Mouse (Mus musculus) c-Kit-positive CD71-positive TER-119-positive erythroid progenitor cells, embryonic 14.5 days (primary cell): ENCODE data around the gene Tcf7l1.

Source experiments
- DNase-seq: peaks from one replicate; pipeline ENCODE4 v3.0.0-alpha.2; 2013; ENCODE audit warnings: low spot score

The Tcf7l1 gene

GRCm38 (mm10) chr6:72623661-72624402 lies 165.2 kb downstream of the Tcf7l1 start:
- no peak for DNase-seq

GRCm38 (mm10) chr6:72622917-72623316 lies 166.1 kb downstream of the Tcf7l1 start:
- DNase-seq = no peak

- no peak for DNase-seq
Observed at GRCm38 (mm10) chr6:72620920-72621319, 168.1 kb downstream of the Tcf7l1 start.

- no peak for DNase-seq
Observed at GRCm38 (mm10) chr6:72619734-72620532, 169.1 kb downstream of the Tcf7l1 start.

- peak; percentile 92 for DNase-seq
Observed at GRCm38 (mm10) chr6:72616643-72617288, 172.3 kb downstream of the Tcf7l1 start, which contains the start of gene Tgoln1. TSS of gene Tgoln1 (minus strand) at chr6:72617000.

- DNase-seq = no peak
Observed at GRCm38 (mm10) chr6:72615561-72616375, 173.3 kb downstream of the Tcf7l1 start.

GRCm38 (mm10) chr6:72615151-72615550 lies 173.9 kb downstream of the Tcf7l1 start:
- no peak for DNase-seq

GRCm38 (mm10) chr6:72610261-72610660 lies 178.8 kb downstream of the Tcf7l1 start:
- DNase-seq = no peak

- DNase-seq = no peak
Observed at GRCm38 (mm10) chr6:72608662-72609184, 180.3 kb downstream of the Tcf7l1 start.

GRCm38 (mm10) chr6:72607676-72608075 lies 181.4 kb downstream of the Tcf7l1 start:
- DNase-seq = no peak

- DNase-seq = no peak
Observed at GRCm38 (mm10) chr6:72607060-72607459, 182.0 kb downstream of the Tcf7l1 start.

- no peak for DNase-seq
Observed at GRCm38 (mm10) chr6:72604066-72604465, 185.0 kb downstream of the Tcf7l1 start.

GRCm38 (mm10) chr6:72601732-72602131 lies 187.3 kb downstream of the Tcf7l1 start:
- peak; percentile 67 for DNase-seq

- no peak for DNase-seq
Observed at GRCm38 (mm10) chr6:72600771-72601170, 188.3 kb downstream of the Tcf7l1 start.

GRCm38 (mm10) chr6:72600216-72600615 lies 188.8 kb downstream of the Tcf7l1 start:
- DNase-seq = no peak

GRCm38 (mm10) chr6:72598791-72599557 lies 190.1 kb downstream of the Tcf7l1 start:
- no peak for DNase-seq

- DNase-seq = peak; percentile 93
Observed at GRCm38 (mm10) chr6:72597956-72598753, 190.9 kb downstream of the Tcf7l1 start, which contains the start of the genes Elmod3 and Retsat. TSS of gene Elmod3 (minus strand) at chr6:72598413. TSS of gene Retsat (plus strand) at chr6:72598475.

GRCm38 (mm10) chr6:72597083-72597874 lies 191.8 kb downstream of the Tcf7l1 start:
- no peak for DNase-seq

GRCm38 (mm10) chr6:72593914-72594313 lies 195.1 kb downstream of the Tcf7l1 start:
- DNase-seq = no peak
